Mouse (Mus musculus) cerebellum, adult 2 months (tissue): ENCODE results near the gene Gm49373. TPM values are rescaled to one million over a fixed set of nuclear protein-coding genes. Genes with fewer than 3 reads are reported as not detected.
A peak's percentile ranks its signal among the peaks of the same experiment; 100 is the strongest.

Source experiments
- DNase-seq, 2 experiments: peaks; one replicate each; pipeline ENCODE4 v3.0.0; 2021
- H3K27ac ChIP-seq: fragments of 200-500 bp; 2 replicates; pipeline ENCODE4 v1.5.1; 2012; ENCODE audit warnings: low read length, control low read depth, inconsistent platforms; ENCODE audit not compliant: insufficient read depth
- H3K27me3 ChIP-seq: fragments of 200-500 bp; 2 replicates; pipeline ENCODE4 v1.6.1; 2012; ENCODE audit warnings: inconsistent platforms, mild to moderate bottlenecking, low read length, moderate library complexity; ENCODE audit not compliant: control insufficient read depth, insufficient read depth
- H3K4me1 ChIP-seq: fragments of 200-500 bp; 2 replicates; pipeline ENCODE4 v1.6.1; 2011; ENCODE audit warnings: low read length; ENCODE audit not compliant: control insufficient read depth, insufficient read depth
- H3K4me3 ChIP-seq: fragments of 200-500 bp; replicated peaks from 2 replicates; pipeline ENCODE3; 2011; ENCODE audit warnings: mild to moderate bottlenecking, low read depth, low read length, control low read depth; ENCODE audit not compliant: insufficient read depth
- CTCF ChIP-seq: fragments of 200-500 bp; IDR thresholded peaks from 2 replicates; pipeline ENCODE4 v1.5.1; 2011; ENCODE audit warnings: low read depth, mild to moderate bottlenecking, control low read depth, low read length, moderate library complexity, borderline replicate concordance; ENCODE audit not compliant: insufficient read depth
- POLR2A ChIP-seq: fragments of 200-500 bp; IDR thresholded peaks from 2 replicates; pipeline ENCODE4 v1.6.1; 2011; ENCODE audit warnings: low read length, control low read depth, borderline replicate concordance; ENCODE audit not compliant: insufficient read depth
- WGBS: fragments of 180-500 bp; shearing (Covaris S2); methylation state at CpG from one replicate; pipeline ENCODE4 v1.1.7; 2018; 5-methylcytosine and 5-hydroxymethylcytosine counted together
- polyA plus RNA-seq: library from polyadenylated mRNA; depleted of rRNA; stranded (reverse); fragments of >200 nt; gene quantifications from 2 replicates; pipeline ENCODE4 v1.2.3, GENCODE M21; 2012

The Gm49373 gene
- polyA plus RNA-seq, 1 experiment = 1.8 TPM

- DNase-seq = no peak
- no peaks in the 10 kb centered on the region for H3K27me3 ChIP-seq
- no peaks in the 10 kb centered on the region for H3K4me1 ChIP-seq
- TF ChIP-seq CTCF (no peak), POLR2A (no peak)
- no peak overlapping the region for H3K4me3 ChIP-seq
- H3K27ac ChIP-seq = no peak overlapping the region
- 83% methylated on average over 1 of the region's 1 CpGs for WGBS
Measured at GRCm38 (mm10) chr9:21022726-21023125, 50.2 kb downstream of the Gm49373 start.

DNA sequence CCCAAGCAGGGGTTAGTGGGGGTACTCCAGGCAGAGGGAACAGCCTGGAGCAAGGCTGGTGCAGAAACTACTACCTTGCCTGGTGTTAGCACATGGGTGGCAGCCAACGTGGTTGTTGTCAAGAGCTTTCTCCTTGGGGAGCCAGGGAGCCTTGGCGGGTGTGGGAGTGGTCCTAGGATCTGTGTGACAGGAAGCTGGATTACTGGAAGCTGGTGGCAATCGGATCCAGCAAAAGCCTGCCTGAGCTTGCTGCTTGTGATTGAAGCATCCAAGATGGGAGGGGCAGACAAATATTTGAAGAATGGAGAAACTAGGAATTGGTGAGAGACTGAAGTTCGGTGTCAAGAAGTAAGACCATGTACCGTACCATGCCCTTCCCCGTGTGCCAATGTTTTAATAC is 50.6 kb downstream of the Gm49373 start:
- WGBS = 56% methylated on average over 6 of the region's 6 CpGs
- Histone ChIP-seq H3K27ac (no peak overlapping the region), H3K27me3 (no peaks in the 10 kb centered on the region), H3K4me1 (no peaks in the 10 kb centered on the region), H3K4me3 (no peak overlapping the region)
- no peak for DNase-seq
- no peak for TF ChIP-seq POLR2A
- TF ChIP-seq CTCF = no peak

GRCm38 (mm10) chr9:21021363-21021762 is 51.5 kb downstream of the Gm49373 start:
- TF ChIP-seq CTCF (no peak), POLR2A (no peak)

GRCm38 (mm10) chr9:21018600-21018999 is 54.3 kb downstream of the Gm49373 start:
- Histone ChIP-seq H3K4me3 (no peak overlapping the region), H3K27ac (no peak overlapping the region), H3K4me1 (no peaks in the 10 kb centered on the region), H3K27me3 (peaks cover 2% of the 10 kb centered on the region; the same call in 1 of the 2 replicates)
- DNase-seq = no peak
- 76% methylated on average over 2 of the region's 2 CpGs for WGBS
- no peak for TF ChIP-seq CTCF
- no peak for TF ChIP-seq POLR2A

More at GRCm38 (mm10) chr9:21021363-21021762, 51.5 kb downstream of the Gm49373 start:
- no peak overlapping the region for H3K27ac ChIP-seq
- H3K4me3 ChIP-seq = no peak overlapping the region
- no peak for DNase-seq
- WGBS = 65% methylated on average over 3 of the region's 3 CpGs
- 0 out of 2 replicates have a peak, but pooled peaks cover 2% of the 10 kb centered on the region for H3K27me3 ChIP-seq
- no peaks in the 10 kb centered on the region for H3K4me1 ChIP-seq

GRCm38 (mm10) chr9:21017177-21017575 is 55.7 kb downstream of the Gm49373 start:
- Histone ChIP-seq H3K4me3 (no peak overlapping the region), H3K27me3 (peaks cover 2% of the 10 kb centered on the region; the same call in 1 of the 2 replicates), H3K27ac (no peak overlapping the region), H3K4me1 (no peaks in the 10 kb centered on the region)
- DNase-seq = no peak
- TF ChIP-seq CTCF (no peak), POLR2A (no peak)
- 21% methylated on average over 4 of the region's 4 CpGs for WGBS

DNA sequence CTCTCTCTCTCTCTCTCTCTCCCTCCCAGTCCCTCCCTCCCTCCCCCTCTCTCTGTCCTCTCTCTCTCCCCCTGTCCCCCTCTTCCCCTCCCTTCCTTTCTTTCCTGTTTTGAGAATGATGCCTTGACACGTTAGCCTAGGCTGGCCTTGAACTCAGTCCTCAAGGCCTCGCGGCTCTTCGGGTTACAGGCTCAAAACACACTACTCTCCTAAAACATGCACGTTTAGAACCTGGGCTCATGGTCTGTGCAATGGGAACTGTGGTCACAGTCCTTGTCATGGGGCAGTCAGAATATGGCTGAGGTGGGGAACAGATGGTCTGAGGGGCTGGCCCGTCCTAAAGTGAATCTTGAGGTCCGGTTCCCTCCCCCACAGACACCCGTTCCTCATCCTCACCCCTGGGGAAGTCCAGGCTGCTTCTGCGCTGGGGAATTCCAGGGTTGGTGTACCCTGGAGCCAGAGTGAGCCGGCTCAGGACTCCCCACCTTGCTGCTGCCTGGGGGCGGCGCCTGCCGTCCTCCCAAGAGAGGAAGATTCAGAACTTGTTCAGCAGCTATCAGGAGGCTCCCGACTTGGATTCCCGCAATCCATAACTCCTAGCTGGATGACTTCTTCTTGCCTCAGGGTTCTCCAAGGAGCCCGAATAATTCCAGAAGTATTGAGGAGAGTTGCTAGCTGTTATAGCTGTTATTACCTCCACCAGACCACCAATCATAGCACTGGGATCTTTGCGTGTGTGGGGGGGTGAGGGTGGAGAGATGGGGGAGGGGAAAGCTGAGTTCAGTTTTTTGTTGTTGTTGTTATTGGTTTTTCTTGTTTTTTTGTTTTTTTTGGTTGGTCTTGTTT is 56.3 kb downstream of the Gm49373 start:
- 7% methylated on average over 17 of the region's 17 CpGs for WGBS
- no peak for DNase-seq
- no peak overlapping the region for H3K4me3 ChIP-seq
- TF ChIP-seq CTCF (no peak), POLR2A (no peak)
- peaks cover 2% of the 10 kb centered on the region; the same call in 1 of the 2 replicates for H3K27me3 ChIP-seq
- H3K27ac ChIP-seq = no peak overlapping the region
- H3K4me1 ChIP-seq = no peaks in the 10 kb centered on the region

GRCm38 (mm10) chr9:21015571-21016130 is 57.2 kb downstream of the Gm49373 start, which contains the start of gene Icam1:
Gene Icam1, plus strand, starts transcription at chr9:21015985.
- H3K27ac ChIP-seq = no peak within 1 kb of the TSS
- H3K4me1 ChIP-seq = no peaks in the 10 kb centered on the region
- no peak for TF ChIP-seq CTCF
- TF ChIP-seq POLR2A = no peak
- 1% methylated on average over 30 of the region's 30 CpGs for WGBS
- H3K27me3 ChIP-seq = peaks cover 2% of the 10 kb centered on the region; the same call in 1 of the 2 replicates
- DNase-seq = no peak
- H3K4me3 ChIP-seq = peak within 1 kb of the TSS; percentile 22
